Mouse (Mus musculus) retina, embryonic 14.5 days (tissue): ENCODE measurements at regions not wholly inside any gene's neighbourhood (a gene's known extent, or its start where the extent isn't known, plus 50 kb on each side); places are given as distances from the start of the nearest gene placed in this dataset.

Experiments
- DNase-seq: peaks from one replicate; pipeline ENCODE4 v3.0.0-alpha.2; 2015; ENCODE audit warnings: low spot score

DNA sequence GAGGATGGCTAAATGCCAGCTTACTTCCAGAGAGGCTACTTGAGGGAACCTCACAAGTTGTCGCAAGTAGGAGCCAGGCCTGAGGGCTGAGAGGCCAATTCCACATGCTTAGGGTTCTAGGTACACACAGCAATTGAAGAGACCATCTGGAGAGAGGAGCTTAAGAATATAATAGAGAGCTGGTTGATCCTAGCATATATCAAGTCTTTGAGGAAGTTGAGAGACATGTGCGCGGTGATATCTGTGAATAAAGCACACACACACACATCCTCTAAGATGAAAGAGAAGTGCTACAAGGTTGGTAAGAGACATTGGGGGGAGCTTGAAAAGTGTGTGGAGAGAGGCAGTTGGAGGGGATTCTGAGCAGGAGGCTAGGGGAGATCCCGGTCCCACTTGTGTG lies 189.5 kb downstream of the Zfp462 start:
- DNase-seq = no peak

DNA sequence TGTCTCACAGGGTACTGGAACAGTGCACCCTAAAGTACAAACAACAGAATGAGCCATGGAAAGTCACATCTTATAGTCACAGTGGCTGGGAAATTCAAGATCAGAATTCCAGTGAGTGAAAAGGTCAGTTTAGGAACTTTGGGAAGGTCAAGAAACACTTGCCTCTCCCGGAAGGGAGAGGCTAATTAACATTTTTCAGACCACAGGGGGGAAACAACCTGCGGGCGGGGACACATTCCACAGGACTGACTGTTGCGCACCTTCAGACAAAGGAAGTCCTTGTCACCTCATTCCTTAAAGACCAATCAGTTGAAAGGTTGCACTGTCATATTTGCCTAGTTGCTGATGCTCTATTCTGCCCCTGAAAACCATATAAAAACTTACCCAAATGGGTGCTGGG lies 189.9 kb downstream of the Zfp462 start:
- no peak for DNase-seq

DNA sequence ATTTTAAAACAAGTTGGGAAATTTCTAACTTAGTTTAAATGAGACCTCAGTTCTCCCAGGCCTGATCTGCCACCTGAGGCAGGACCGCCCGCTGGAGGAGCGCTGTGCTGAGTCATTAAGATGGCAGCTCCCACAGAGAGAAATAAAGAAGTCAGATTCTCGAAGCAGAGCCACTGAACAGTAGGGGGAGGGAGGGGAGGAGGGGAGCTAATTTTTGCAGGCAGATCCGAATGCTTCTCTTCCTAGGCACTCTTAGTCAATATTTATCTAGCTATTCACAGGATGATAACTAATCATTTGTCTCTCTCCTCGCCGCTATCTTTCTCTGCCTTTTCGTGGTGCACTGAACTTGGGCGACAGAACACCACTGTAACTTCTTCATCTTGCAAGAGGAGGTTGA lies 191.4 kb downstream of the Zfp462 start:
- peak; percentile 69 for DNase-seq

DNA sequence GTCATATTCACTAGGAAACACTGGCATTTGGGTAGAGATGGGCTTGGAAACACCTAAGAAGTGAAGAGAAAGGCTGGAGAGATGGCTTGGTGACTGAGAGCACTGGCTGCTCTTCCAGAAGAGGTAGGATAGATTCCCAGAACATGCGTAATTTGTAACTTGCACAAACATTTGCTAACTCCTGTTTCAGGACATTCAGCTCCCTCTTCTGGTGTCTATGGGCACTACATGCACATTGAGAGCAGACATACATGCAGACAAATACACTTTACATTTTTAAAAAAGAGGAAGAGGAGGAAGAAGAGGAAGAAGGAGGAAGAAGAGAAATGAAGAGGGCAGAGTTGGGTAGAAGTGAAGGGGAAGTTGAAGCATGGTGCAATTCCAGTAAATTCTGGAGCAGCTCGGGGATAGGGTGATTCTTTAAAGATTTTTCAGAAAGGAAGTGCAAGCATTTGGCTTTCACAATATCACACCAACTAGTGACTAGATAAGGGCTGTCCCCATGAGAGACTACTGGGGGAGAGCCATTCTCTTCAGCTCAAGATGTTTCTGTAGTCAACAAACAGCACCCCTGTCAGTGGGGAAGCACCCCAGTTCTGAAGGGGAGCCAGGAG lies 193.0 kb downstream of the Zfp462 start:
- no peak for DNase-seq

DNA sequence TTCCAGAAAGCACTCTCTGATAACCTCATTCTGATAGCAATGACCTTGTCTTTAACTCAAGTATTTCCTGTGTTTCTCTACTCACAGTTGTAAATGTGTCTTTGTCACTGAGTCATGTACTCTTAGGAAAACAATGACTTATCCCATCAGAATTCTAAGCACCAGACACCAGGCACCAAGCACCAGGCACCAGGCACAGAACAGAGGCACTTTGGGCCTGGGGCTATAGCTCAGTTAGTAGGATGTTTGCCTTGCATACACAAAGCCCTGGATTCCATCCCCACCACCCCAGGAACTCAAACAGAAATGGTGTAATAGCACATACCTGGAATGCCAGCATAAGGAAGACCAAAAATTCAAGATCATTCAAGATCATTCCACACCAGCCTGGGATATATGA lies 196.5 kb downstream of the Zfp462 start:
- DNase-seq = no peak

DNA sequence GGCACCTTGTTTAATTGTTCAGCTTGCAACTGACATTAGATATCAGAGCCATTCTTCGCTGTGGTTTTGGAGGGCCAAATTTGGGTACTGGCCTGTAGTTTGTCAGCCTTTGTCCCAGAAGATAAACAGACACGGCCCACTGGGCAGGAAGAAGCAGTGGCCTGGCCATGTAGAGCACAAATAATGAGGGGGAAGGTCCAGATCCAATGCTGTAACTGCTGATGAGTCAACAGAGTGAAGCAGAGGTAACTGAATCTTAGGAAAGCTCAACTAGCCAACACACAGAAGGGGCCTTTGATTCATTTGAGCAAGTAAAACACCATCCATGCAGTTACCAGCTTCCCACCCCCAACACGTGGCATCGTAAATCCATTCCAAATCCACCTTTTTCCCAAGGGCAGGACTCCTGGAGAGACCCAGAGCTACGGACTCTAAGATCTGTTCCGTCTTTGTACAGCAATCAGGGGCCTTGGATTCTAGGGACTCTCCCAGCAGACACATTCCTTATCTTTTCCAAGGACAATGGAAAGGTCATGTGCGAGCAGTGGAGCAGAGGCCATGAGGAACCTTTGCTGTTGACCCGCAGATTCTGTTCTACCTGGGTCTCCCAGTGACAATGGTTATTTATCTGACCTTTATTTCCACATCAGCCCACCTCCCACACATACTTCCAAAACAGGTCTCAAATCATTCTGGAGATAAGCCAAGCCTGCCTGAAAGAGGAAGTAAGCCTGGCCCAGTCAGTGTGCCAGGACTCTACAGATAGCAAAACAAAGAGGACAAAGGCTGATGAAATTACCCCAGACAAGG lies 197.3 kb downstream of the Zfp462 start:
- DNase-seq = no peak

DNA sequence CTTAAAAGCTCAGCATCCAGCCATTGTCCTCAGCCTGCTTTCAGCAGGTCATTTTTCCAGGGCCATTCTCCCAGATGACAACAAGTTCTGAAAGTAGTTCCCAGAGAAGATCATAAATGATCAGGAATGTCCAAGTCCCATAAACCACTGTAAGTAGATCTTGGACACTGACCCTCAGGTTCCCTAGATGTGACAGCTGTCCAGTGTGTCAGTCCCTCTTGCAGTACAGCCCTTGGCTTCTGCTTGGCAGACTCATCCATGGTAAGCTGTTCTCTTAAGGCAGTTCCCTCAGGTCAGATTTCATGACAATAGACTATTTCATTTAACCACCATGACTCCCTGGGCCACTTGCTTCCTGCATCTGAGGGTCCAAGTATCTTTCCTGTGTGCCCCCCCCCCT lies 198.6 kb downstream of the Zfp462 start:
- no peak for DNase-seq

DNA sequence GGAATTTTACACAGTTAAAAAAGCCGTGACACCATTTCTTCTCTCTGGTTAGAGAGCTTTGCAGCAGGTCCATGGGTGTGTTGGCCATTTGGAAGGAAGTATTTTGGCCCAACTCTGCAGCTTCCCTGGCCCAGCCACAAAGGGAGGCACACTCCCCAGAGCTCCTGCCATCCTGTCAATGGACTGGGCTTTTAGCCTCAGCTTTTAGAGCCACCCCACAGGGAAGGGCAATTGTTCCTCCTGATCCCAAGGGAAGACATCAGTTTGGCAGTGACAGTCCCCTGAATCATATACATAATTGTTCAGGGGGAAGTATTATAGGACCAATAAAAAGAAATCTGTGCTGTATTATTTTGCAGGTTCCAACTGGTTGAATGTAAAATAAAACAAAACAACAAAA lies 200.1 kb downstream of the Zfp462 start:
- DNase-seq = no peak

DNA sequence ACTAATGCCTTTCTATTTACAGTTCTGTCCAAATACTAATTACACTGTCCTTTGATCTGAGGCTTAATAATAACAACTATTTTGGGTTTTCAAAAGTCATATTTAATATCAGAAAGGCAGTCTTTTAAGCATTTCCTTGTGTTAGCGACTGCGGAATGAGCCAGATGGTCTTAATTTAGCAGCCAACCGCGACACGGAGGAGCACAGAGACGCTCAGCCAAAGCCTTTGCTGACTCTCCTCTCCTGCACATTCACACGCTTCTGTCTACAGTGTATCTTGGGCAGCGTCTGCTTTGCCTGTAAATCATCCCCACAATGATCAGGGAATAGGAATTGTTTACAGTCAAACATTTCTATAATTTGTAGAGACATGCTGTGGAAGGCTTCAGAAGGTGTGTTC lies 201.1 kb downstream of the Zfp462 start:
- DNase-seq = no peak

DNA sequence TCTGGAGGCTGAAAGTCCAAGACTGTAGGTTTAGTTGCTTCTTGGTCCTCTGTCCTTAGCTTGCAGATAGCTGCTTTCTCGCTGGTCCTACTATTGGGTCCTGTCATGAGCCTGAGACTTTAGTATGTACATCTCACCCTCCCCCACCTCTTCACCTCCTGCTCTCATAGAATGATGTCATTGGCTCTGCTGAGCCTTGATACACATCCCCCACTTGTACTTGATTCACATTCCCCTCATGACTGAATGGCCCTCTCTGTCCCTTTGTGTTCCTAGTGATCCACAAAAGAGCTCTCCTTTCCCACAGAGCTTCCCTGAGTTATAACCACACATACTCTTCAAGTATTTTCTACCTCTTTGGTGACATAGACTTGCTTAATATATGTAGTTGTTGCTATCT lies 201.5 kb upstream of the Rad23b start:
- no peak for DNase-seq

DNA sequence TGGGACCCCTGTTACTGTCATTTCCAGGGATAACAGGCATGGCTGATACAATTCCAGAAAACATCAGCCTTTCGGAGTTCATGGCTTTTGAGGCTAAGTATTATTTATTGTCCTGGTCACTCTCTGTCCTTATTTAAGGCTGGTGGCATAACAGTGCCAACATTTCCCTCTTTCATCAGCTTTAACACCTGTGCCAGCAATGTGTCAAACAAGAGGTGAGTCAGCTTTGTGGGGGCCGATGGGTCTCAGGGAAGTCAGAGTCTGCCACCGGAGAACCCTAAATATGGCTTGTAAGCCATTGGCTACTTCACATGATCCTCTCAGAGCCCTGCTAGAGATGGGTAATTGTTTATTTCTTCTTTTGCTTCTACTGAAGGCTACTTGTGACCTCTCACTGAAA lies 195.3 kb upstream of the Rad23b start:
- no peak for DNase-seq

DNA sequence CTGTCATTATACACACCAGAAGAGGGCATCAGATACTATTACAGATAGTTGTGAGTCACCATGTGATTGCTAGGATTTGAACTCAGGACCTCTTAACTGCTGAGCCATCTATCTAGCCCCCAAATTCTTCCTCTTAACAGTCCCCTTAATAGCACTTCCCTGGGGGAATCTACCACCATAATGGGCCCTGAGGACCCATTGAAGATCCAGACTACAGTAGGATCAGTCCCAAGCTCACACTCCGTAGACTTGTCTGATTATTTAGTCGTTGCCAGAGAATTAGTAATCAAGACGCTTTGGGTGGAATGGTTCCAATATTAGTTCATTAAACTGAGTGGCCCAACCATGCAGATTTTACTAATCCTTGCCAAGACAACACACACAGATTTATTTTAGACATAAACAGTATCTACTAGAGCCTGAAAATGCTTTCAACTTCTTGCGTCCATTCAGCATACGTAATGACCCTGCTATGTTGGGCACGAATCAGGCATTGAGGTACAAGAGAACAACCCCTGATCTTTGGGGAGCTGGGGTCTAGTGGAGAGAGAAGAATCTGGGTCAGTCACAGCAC lies 191.6 kb upstream of the Rad23b start:
- DNase-seq = no peak

DNA sequence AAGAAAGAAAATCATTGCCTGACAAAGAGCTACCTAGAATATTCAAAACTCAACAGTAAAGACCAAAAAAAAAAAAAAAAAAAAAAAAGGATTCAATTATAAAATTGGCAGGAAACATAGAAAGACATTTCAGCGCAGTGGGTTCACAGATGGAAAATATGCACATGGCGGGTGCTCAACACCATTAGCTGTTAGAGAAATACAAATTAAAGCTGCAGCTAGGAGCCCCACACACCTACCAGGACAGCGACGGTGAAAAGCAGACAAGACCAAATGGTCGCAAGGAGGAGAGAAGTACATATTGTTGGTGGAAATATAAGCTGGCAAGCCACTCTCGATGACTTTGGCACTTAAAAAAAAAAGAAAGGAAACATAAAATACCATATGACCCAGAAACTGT lies 183.6 kb upstream of the Rad23b start:
- DNase-seq = no peak

DNA sequence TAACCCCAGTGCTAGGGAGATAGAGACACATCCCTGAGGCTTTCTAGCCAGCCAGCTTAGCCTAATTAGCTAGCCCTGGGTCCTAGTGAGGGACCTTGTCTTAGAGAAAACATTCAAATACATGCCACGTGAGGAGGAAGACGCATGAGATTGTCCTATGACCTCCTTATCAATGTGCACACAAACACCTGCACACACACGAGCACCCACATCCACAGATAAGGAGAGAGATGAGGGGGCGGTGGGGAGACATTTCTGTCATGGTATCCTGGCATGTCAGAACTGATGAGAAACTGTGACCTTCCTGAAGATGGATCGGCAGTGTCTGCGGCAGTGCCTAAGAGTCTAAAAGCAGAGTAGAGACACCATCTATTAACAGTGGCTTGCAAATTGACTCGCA lies 180.8 kb upstream of the Rad23b start:
- no peak for DNase-seq

DNA sequence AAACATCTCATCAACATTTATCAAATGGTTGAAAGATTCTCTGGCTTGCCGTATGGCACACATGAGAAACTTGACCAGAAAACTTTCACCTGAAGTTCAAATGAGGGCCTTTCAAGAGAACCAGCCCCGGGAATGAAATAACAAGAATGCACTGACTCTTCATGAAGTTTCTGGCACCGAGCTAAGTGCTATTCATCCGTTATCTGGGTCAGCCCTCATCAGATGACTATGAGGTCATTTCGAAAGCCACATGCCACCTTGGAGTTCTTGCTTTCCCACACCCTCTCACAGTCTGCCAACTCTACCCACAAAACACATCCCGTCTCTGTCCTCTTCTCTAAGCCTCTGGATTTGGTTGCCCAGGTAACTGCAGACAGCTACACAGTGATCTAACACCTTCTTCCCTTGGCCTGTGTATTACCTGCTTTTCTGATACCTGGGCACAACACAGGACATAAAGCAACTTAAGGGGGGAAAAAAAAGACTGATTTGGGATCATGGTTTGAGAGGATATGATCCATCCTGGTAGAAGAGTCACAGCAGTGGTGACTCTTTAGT lies 177.4 kb upstream of the Rad23b start:
- DNase-seq = peak; percentile 16

DNA sequence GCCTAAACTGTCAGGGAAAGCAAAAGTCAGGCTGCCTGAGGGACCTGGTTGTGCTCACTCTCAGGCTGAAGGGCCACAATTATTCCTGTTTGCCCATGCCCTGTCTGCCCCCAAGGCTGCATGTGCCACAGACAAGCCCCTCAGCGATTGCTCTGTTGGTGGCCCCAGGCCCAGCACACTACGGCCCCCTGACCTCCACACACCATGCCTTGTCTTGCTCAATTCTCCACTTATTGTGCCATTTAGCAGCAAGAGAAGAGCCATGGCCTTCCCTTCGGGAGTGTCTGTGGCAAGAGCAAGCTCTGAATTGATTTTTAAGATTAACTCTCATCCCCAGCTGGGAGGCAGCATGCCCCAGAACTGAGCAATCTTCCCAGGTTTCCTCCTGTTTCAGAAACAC lies 173.8 kb upstream of the Rad23b start:
- no peak for DNase-seq

DNA sequence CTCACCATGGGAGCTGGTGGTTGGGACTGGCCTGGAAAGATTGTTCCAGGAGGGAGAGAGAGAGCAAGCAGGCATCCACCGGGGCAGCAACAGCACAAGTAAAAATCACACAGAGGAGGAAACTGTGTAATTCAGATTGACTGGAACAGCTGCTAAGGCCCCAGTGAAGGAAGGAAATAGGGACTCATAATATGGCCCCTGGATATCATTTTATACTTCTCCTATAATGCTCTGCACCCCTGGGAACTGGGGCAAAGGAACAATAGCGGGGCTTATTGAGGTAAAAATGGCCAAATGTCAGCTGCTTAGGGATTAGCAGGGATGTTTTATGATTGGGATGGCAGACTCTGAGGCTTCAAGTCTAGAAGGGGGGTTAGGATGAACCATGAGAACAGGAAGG lies 170.4 kb upstream of the Rad23b start:
- DNase-seq = no peak

DNA sequence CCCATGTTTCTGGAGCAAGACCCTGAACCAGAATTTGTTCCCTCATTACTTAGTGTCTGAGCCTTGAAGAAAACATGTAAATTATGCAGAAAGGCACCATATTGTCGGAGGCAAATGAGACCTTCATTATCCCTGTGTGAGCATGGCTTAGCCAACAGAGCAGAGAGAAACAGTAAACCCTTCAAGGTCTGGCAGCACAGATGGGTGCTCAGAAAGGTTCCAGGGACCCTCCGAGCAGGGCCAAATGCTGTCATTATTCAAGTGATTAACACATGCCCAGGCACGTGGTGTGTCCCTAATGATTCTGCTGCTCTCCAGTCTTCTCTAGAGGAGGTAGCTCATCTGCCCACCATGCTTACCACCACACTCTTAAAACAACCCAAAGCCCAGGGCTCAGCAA lies 166.3 kb upstream of the Rad23b start:
- no peak for DNase-seq

DNA sequence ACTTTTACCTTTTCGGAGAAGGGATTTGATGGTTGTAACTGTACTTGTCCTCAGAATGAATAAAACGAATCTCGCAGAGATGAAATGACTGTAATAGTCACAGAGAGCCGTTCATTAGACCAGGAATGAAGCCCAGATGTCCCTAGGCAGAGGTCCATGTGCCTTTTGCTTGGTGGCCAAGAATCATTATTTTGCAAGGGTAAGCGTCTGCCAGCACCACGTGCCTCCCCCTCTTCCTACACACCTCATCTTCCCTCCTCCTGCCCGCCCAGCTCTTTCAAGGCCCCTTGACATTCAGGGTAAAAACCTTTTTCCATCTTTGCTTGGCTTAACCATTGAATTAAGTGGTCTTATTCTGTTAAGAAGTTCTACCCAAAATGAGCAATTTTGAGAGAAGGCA lies 161.1 kb upstream of the Rad23b start:
- no peak for DNase-seq

DNA sequence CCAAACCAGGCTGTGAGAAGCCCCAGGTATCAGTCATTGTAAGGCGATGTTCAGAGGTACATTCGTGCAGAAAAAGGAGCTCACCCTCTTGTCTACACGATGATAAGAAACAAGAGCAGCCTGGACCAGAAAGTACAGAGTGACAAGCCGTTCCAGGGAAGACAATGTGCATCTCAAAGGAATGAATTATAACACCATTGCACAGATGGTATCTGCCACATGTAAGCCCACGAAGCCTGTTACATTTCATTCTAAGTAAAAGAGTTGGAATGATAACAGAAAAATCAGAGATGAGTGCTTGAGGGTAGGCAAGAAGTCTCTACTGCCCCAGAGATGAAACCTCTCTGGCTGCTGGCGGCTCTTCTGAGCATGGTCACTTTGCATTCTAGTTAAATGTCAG lies 159.3 kb upstream of the Rad23b start:
- no peak for DNase-seq

DNA sequence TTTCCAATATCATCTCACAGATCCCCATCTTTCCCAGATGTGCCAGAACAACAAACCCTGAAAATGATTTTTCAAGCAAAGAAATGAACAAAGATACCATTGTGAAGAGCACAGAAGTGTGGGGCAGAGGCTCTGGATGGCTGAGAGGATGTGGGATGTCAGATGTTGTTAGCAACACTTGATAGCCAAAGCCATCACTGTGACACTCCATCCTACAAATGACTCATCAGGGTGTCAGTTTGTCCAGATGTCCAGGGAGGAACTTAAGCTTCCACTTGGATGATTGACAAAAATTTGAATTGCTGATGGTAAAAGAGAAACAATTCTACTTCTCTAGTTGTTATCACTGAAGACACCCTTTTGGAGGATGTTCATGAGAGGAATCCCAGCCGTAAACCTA lies 155.8 kb upstream of the Rad23b start:
- DNase-seq = no peak

DNA sequence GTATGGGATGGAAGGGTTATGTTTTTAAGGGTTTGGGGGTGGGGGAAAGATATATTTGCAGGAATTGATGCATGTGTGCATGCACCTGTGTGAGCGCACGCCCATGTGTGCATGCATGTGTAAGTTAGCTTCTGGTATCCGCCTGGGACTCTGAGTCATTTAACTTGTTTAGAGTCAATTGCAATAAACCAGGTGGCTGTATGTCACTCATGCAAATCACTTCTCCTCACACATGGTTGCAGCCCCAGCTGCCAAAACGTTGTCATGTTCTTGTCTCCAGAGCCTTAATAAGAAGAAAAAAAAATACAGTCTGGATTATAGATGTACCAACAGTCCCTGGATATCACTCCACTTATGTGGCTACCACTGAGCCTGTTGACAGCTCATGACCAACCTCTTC lies 155.3 kb upstream of the Rad23b start:
- no peak for DNase-seq
